Mouse (Mus musculus) left cerebral cortex, adult 2 months (tissue): ENCODE data around the gene Gm3149. TPM values are rescaled to one million over a fixed set of nuclear protein-coding genes. Genes with fewer than 3 reads are reported as not detected.
"Not testable (repeated sequence)": the region's sequence is repeated elsewhere in the genome, so short reads cannot be mapped to it uniquely, and the experiment has no call there.

Experiments used
- DNase-seq, 2 experiments: peaks; one replicate each; pipeline ENCODE4 v3.0.0; 2021 to 2022; ENCODE audit warnings: low spot score in 2 of 2, mixed read lengths in 1 of 2; ENCODE audit errors: extremely low spot score in 1 of 2
- H3K27ac ChIP-seq: fragments of 200-600 bp; 2 replicates; pipeline ENCODE4 v1.8.1; 2022
- H3K4me3 ChIP-seq: fragments of 200-600 bp; 2 replicates; pipeline ENCODE4 v1.8.1; 2022
- CTCF ChIP-seq: fragments of 200-600 bp; IDR thresholded peaks from 2 replicates; pipeline ENCODE4 v1.8.1; 2022; ENCODE audit warnings: antibody characterized with exemption, mild to moderate bottlenecking, moderate library complexity
- intact Hi-C: fragments of 180-260 bp; cut with DNase I; formaldehyde crosslinking; loops from one replicate; pipeline ENCODE4 v1.15.1; 2025
- long read RNA-seq, 2 experiments: library from polyadenylated mRNA; stranded (forward); transcript quantifications; one replicate each; pipeline ENCODE4 v2.0.0; 2021; ENCODE audit warnings: borderline mapping rate in 2 of 2
- total RNA-seq, 2 experiments: library from RNA; stranded (reverse); gene quantifications; 2 replicates each; pipeline ENCODE4 v1.2.3; 2021

Gm3149 gene
- not detected for total RNA-seq
- long read RNA-seq, experiment 1 = 0 reads
- long read RNA-seq, experiment 2 = 0 reads

GRCm38 (mm10) chr14:4316983-4317382, at the start of gene Gm3149:
TSS of gene Gm3149 (plus strand) at chr14:4317283.
- intact Hi-C loops, H3K27ac ChIP-seq, H3K4me3 ChIP-seq, DNase-seq: not testable (repeated sequence)

- H3K27ac ChIP-seq, DNase-seq, H3K4me3 ChIP-seq, intact Hi-C loops: not testable (repeated sequence)
These were observed 47.7 kb upstream of the Gm3149 start for GRCm38 (mm10) chr14:4269238-4269950.

GRCm38 (mm10) chr14:4279828-4280227, 37.3 kb upstream of the Gm3149 start:
- H3K4me3 ChIP-seq, H3K27ac ChIP-seq, DNase-seq, intact Hi-C loops: not testable (repeated sequence)

GRCm38 (mm10) chr14:4334476-4335080, 17.5 kb downstream of the Gm3149 start, which contains the start of gene 2610042L04Rik:
TSS of gene 2610042L04Rik (plus strand) at chr14:4334763.
- not testable (repeated sequence) for H3K27ac ChIP-seq
- DNase-seq = peak; percentile 5 to 10
- peak within 1 kb of the TSS; percentile 17; the same call in 1 of the 2 replicates for H3K4me3 ChIP-seq

GRCm38 (mm10) chr14:4335506-4335905, 18.4 kb downstream of the Gm3149 start:
- H3K4me3 ChIP-seq, intact Hi-C loops, H3K27ac ChIP-seq, DNase-seq: not testable (repeated sequence)
- peak; percentile 30 for TF ChIP-seq CTCF

More at GRCm38 (mm10) chr14:4334476-4335080, 17.5 kb downstream of the Gm3149 start, which contains the start of gene 2610042L04Rik:
- intact Hi-C loops = not testable (repeated sequence)

GRCm38 (mm10) chr14:4368991-4369390, 51.9 kb downstream of the Gm3149 start:
- DNase-seq, H3K4me3 ChIP-seq, intact Hi-C loops, H3K27ac ChIP-seq: not testable (repeated sequence)

- intact Hi-C loops, DNase-seq, H3K4me3 ChIP-seq, H3K27ac ChIP-seq: not testable (repeated sequence)
These were observed 52.6 kb downstream of the Gm3149 start for GRCm38 (mm10) chr14:4369691-4370090.

Other genes starting within 250 kb of the Gm3149 start
- gene Gm3115, start 233.2 kb upstream of the Gm3149 start, total RNA-seq = under 1 TPM; 0.34 to 0.35 TPM
- gene Gm8108, start 206.8 kb upstream of the Gm3149 start, total RNA-seq = 1 to 10 TPM; 1.8 to 3.2 TPM
- gene Gm3127, start 152.3 kb upstream of the Gm3149 start, total RNA-seq = not detected
- gene Gm2974, start 134.7 kb upstream of the Gm3149 start, total RNA-seq = under 1 TPM; 0.42 to 0.50 TPM
- not detected for gene Gm3138, start 67.7 kb upstream of the Gm3149 start, total RNA-seq
- under 1 TPM; 0.56 to 0.59 TPM for gene 2610042L04Rik, start 17.5 kb downstream of the Gm3149 start, total RNA-seq
- not detected for gene Gm3159, start 80.2 kb downstream of the Gm3149 start, total RNA-seq
- under 1 TPM in 1 of 2 experiments, not detected in 1; 0.84 TPM for gene Gm3164, start 98.2 kb downstream of the Gm3149 start, total RNA-seq
- gene Gm3173, start 113.7 kb downstream of the Gm3149 start, total RNA-seq = 1 to 10 TPM; 2.0 to 3.4 TPM
- not detected for gene Gm3182, start 164.5 kb downstream of the Gm3149 start, total RNA-seq
- gene Gm3047, start 238.1 kb downstream of the Gm3149 start, total RNA-seq = not detected